Mouse (Mus musculus) lung, adult 2 months (tissue): ENCODE results near the gene BC052040. TPM values are rescaled to one million over a fixed set of nuclear protein-coding genes. Genes with fewer than 3 reads are reported as not detected.

Source experiments
- DNase-seq: peaks from one replicate; pipeline ENCODE4 v3.0.0; 2022
- H3K4me1 ChIP-seq: fragments of 200-500 bp; 2 replicates; pipeline ENCODE4 v1.6.1; 2011; ENCODE audit warnings: low read length; ENCODE audit not compliant: control insufficient read depth, insufficient read depth
- H3K4me3 ChIP-seq: fragments of 200-500 bp; replicated peaks from 2 replicates; pipeline ENCODE3; 2011; ENCODE audit warnings: low read depth, mild to moderate bottlenecking, control low read depth, low read length; ENCODE audit errors: extremely low read depth
- CTCF ChIP-seq: fragments of 200-500 bp; IDR thresholded peaks from 2 replicates; pipeline ENCODE4 v1.5.1; 2011; ENCODE audit warnings: mild to moderate bottlenecking, low read length, control low read depth; ENCODE audit not compliant: insufficient read depth
- POLR2A ChIP-seq: fragments of 200-500 bp; IDR thresholded peaks from 2 replicates; pipeline ENCODE4 v1.6.1; 2011; ENCODE audit warnings: low read depth, mild to moderate bottlenecking, control low read depth, low read length, borderline replicate concordance; ENCODE audit errors: extremely low read depth
- WGBS: fragments of 180-500 bp; shearing (Covaris S2); methylation state at CpG from one replicate; pipeline ENCODE4 v1.1.7; 2018; 5-methylcytosine and 5-hydroxymethylcytosine counted together
- polyA plus RNA-seq: library from polyadenylated mRNA; depleted of rRNA; stranded (reverse); fragments of >200 nt; gene quantifications from 2 replicates; pipeline ENCODE4 v1.2.3, GENCODE M21; 2012

The BC052040 gene
- polyA plus RNA-seq, 1 experiment: 1.8 TPM

DNA sequence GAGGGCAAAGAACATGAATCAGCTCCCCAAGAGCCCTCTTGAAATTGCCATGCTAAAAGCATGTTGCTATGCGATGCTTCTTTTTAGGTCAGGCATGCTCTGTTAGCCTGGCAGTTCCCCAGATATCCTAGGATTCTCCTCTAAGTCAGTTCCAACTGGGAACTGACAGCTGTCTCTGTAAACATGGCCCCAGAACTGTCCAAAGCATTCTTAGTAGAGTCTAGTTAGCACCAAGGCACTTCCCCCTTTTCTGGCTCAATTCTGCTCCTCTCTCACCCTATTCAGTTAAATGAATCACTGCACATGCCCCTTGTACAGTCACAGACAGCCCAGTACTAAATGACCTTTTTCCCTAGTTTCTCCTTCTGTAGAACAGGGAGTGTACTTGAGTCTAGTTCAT is 191.2 kb downstream of the BC052040 start:
- 79% methylated on average over 1 of the region's 1 CpGs for WGBS
- Histone ChIP-seq H3K4me1 (peaks cover 12% of the 10 kb centered on the region), H3K4me3 (no peak overlapping the region)
- DNase-seq: no peak
- TF ChIP-seq CTCF (no peak), POLR2A (no peak)

GRCm38 (mm10) chr2:115774153-115774908 is 192.8 kb downstream of the BC052040 start:
- 71% methylated on average over 5 of the region's 5 CpGs for WGBS
- TF ChIP-seq CTCF (no peak), POLR2A (no peak)
- no peak overlapping the region for H3K4me3 ChIP-seq
- no peak for DNase-seq
- peaks cover 12% of the 10 kb centered on the region for H3K4me1 ChIP-seq

GRCm38 (mm10) chr2:115775488-115776217 is 194.1 kb downstream of the BC052040 start:
- no peak for DNase-seq
- 41% methylated on average over 8 of the region's 8 CpGs for WGBS

GRCm38 (mm10) chr2:115776924-115777860 is 195.7 kb downstream of the BC052040 start:
- H3K4me3 ChIP-seq: no peak overlapping the region
- DNase-seq: no peak
- H3K4me1 ChIP-seq: peaks cover 12% of the 10 kb centered on the region
- no peak for TF ChIP-seq CTCF
- TF ChIP-seq POLR2A: no peak
- 33% methylated on average over 17 of the region's 17 CpGs for WGBS

More at GRCm38 (mm10) chr2:115775488-115776217, 194.1 kb downstream of the BC052040 start:
- no peak overlapping the region for H3K4me3 ChIP-seq
- peaks cover 12% of the 10 kb centered on the region for H3K4me1 ChIP-seq
- TF ChIP-seq POLR2A: no peak
- TF ChIP-seq CTCF: no peak

- H3K4me3 ChIP-seq: no peak overlapping the region
- no peak for TF ChIP-seq CTCF
- no peak for TF ChIP-seq POLR2A
- 52% methylated on average over 5 of the region's 5 CpGs for WGBS
- H3K4me1 ChIP-seq: peaks cover 10% of the 10 kb centered on the region
- no peak for DNase-seq
These were observed 199.1 kb downstream of the BC052040 start for GRCm38 (mm10) chr2:115780546-115781011.

DNA sequence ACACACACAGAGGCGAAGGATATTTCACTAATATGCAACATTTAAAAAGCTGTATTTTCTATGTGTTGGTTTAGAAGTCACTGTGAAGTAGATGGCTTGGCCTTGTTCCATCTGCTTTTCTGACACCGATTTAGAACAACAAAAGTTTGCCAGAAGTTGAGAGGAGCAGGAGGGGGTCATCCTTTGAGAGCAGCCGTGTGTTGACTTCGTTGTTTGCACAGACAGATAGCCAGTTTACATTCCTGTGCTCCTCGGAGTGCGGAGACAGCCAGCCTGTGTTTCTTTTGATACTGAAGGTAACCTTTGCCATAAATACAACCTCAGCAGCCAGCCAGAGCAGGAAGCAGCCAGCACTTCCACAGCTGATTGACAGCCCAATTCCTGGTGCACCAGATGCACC is 204.2 kb downstream of the BC052040 start:
- Histone ChIP-seq H3K4me3 (no peak overlapping the region), H3K4me1 (no peaks in the 10 kb centered on the region)
- DNase-seq: no peak
- WGBS: 33% methylated on average over 6 of the region's 6 CpGs
- TF ChIP-seq POLR2A (no peak), CTCF (no peak)

DNA sequence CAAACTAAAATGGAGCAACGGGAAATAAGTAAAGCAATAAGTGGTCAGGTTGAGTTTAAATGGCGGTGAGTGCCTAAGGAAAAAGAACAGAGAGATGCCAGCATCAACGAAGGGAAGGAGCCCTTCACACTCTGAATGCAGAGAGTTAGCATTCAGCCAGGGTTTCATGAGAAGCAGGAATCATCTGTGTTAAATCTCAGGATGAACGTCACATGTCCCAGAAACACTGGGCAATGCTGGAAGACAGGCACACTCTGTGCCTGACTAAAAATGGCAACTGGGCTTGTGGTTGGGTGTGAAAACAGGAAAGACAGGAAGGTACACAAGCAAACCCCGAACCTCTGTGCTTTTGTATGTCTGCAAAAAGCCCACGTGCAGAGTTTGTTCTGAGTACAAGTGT is 217.3 kb downstream of the BC052040 start:
- H3K4me3 ChIP-seq: no peak overlapping the region
- TF ChIP-seq POLR2A (no peak), CTCF (no peak)
- no peaks in the 10 kb centered on the region for H3K4me1 ChIP-seq
- 70% methylated on average over 6 of the region's 6 CpGs for WGBS
- DNase-seq: no peak

DNA sequence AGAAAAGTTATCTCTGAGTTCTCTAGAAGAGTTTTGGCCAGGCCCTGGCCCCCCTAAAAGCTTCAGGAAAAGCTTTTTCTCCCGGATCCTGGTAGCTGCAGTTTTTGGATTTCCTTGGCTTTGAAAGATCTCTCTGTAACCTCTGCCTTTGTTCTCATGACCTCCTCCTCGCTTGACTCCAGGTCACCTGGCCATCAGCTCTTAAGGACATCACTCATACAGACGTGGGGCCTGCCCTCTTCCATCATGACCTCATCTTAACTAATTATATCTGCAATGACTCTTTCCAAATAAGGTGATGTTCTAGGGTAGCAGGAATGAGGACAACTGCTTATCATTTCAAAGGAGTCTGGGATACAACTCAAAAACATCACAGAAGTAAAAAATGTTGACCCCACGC is 226.9 kb downstream of the BC052040 start:
- 62% methylated on average over 4 of the region's 4 CpGs for WGBS
- no peak for DNase-seq
- TF ChIP-seq CTCF: no peak

DNA sequence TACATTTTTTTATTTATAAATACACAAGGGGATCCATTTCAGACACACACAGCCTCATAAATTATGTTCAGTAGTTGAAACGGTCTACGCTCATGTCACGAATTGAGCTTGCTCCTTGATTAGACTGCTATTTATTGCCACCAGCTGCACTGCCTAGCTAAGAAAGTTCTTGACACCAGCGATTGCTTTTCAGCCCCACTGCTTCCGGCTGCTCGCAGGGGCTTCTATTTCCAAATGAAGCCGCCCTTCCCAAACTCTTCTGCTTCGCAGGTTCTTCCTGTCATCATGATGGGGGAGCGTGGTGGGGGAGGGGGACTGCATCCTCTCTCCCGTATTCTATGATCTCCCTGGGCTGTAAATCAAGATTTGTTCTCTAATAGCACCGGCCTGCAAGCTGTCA is 231.8 kb downstream of the BC052040 start:
- Histone ChIP-seq H3K4me3 (no peak overlapping the region), H3K4me1 (no peaks in the 10 kb centered on the region)
- DNase-seq: no peak
- WGBS: 41% methylated on average over 11 of the region's 11 CpGs
- TF ChIP-seq POLR2A: no peak
- no peak for TF ChIP-seq CTCF

More for the DNA sequence above, 226.9 kb downstream of the BC052040 start:
- no peaks in the 10 kb centered on the region for H3K4me1 ChIP-seq
- H3K4me3 ChIP-seq: no peak overlapping the region
